Mouse (Mus musculus) cerebellum, postnatal 14 days (tissue): Measurements from ENCODE around the gene 4930467E23Rik.
A peak's percentile ranks its signal among the peaks of the same experiment; 100 is the strongest.
"Not testable (repeated sequence)": the region's sequence is repeated elsewhere in the genome, so short reads cannot be mapped to it uniquely, and the experiment has no call there.

ENCODE experiments used
- DNase-seq, 2 experiments: peaks; one replicate each; pipeline ENCODE4 v3.0.0; 2021; ENCODE audit warnings: mixed read lengths in 2 of 2

The 4930467E23Rik gene

GRCm38 (mm10) chr8:19729276-19729675, at the start of gene 4930467E23Rik:
4930467E23Rik (plus strand) TSS chr8:19729576.
- DNase-seq: not testable (repeated sequence)

GRCm38 (mm10) chr8:19682311-19682710, 47.1 kb upstream of the 4930467E23Rik start:
- DNase-seq: not testable (repeated sequence)

- DNase-seq: not testable (repeated sequence)
Observed at GRCm38 (mm10) chr8:19685476-19685875, 43.9 kb upstream of the 4930467E23Rik start.

GRCm38 (mm10) chr8:19688802-19689525, 40.4 kb upstream of the 4930467E23Rik start:
- DNase-seq: not testable (repeated sequence)

GRCm38 (mm10) chr8:19689745-19690144, 39.6 kb upstream of the 4930467E23Rik start:
- DNase-seq: not testable (repeated sequence)

GRCm38 (mm10) chr8:19691421-19691820, 38.0 kb upstream of the 4930467E23Rik start:
- DNase-seq: not testable (repeated sequence)

- DNase-seq: not testable (repeated sequence)
Observed at GRCm38 (mm10) chr8:19697497-19698077, 31.8 kb upstream of the 4930467E23Rik start.

GRCm38 (mm10) chr8:19698123-19698522, 31.3 kb upstream of the 4930467E23Rik start:
- DNase-seq: not testable (repeated sequence)

GRCm38 (mm10) chr8:19698722-19699121, 30.7 kb upstream of the 4930467E23Rik start:
- peak; percentile 49 to 54 for DNase-seq

- DNase-seq: not testable (repeated sequence)
Observed at GRCm38 (mm10) chr8:19701326-19701725, 28.1 kb upstream of the 4930467E23Rik start.

- DNase-seq: not testable (repeated sequence)
Observed at GRCm38 (mm10) chr8:19702276-19702675, 27.1 kb upstream of the 4930467E23Rik start.

- DNase-seq: peak; percentile 91 to 93
Observed at GRCm38 (mm10) chr8:19702972-19703709, 26.2 kb upstream of the 4930467E23Rik start.

GRCm38 (mm10) chr8:19703906-19704305, 25.5 kb upstream of the 4930467E23Rik start:
- not testable (repeated sequence) for DNase-seq

- peak in 1 of 2 experiments; percentile 28 for DNase-seq
Observed at GRCm38 (mm10) chr8:19704441-19705215, 24.7 kb upstream of the 4930467E23Rik start.

- DNase-seq: not testable (repeated sequence)
Observed at GRCm38 (mm10) chr8:19705216-19705600, 24.2 kb upstream of the 4930467E23Rik start.

- DNase-seq: not testable (repeated sequence)
Observed at GRCm38 (mm10) chr8:19706101-19706725, 23.2 kb upstream of the 4930467E23Rik start.

- peak; percentile 84 to 92 for DNase-seq
Observed at GRCm38 (mm10) chr8:19706918-19707760, 22.2 kb upstream of the 4930467E23Rik start.

GRCm38 (mm10) chr8:19707761-19708443, 21.5 kb upstream of the 4930467E23Rik start:
- not testable (repeated sequence) for DNase-seq

- DNase-seq: not testable (repeated sequence)
Observed at GRCm38 (mm10) chr8:19708976-19709375, 20.4 kb upstream of the 4930467E23Rik start.

- DNase-seq: not testable (repeated sequence)
Observed at GRCm38 (mm10) chr8:19709488-19709887, 19.9 kb upstream of the 4930467E23Rik start.
